Mouse (Mus musculus): Measurements from ENCODE around the gene Ccdc88c. TPM values are rescaled to one million over a fixed set of nuclear protein-coding genes. Genes with fewer than 3 reads are reported as not detected.

The Ccdc88c gene
- polyA plus RNA-seq, 1 experiment: 18.0 TPM

DNA sequence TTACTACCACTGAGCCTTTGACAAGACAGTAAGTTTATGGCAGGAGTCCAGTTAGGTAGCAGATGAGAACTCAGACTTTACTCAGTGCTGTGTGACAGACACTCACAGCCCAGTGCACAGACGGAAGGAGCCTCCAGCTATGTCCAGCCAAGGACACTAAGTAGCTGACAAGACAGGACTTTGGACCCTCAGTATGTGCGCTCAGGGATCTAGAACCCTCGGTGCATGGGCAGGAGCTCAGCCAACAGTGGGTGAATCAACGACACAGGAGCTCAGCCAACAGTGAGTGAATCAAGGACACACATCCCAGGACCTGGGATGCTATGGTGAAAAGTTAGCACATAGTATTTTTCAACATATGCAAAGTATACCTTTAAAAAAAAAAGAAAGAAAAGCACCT is 92.1 kb downstream of the Ccdc88c start:
- TF ChIP-seq CEBPB (IDR thresholded peaks at IDR 0.05; ENCODE audit: insufficient read depth, poor library complexity, severe bottlenecking): no peak
- no peak for TF ChIP-seq TCF3 (IDR thresholded peaks at IDR 0.05; ENCODE audit: insufficient read length, low read depth)
- no peak for TF ChIP-seq POLR2AphosphoS2 (IDR thresholded peaks at IDR 0.05; ENCODE audit: insufficient read length, low read depth)
- TF ChIP-seq USF1 (IDR thresholded peaks at IDR 0.05; ENCODE audit: low read depth): no peak
- TF ChIP-seq POLR2A (IDR thresholded peaks at IDR 0.05; ENCODE audit: insufficient read length, low read depth): no peak
- TF ChIP-seq MAX (IDR thresholded peaks at IDR 0.05; ENCODE audit: low read depth): no peak
- no peak for TF ChIP-seq SRF (IDR thresholded peaks at IDR 0.05; ENCODE audit: control insufficient read depth, insufficient read length, low read depth)
- no peak for TF ChIP-seq REST (IDR thresholded peaks at IDR 0.05; ENCODE audit: insufficient read depth, insufficient read length)
- no peak for TF ChIP-seq MYOD1 (IDR thresholded peaks at IDR 0.05; ENCODE audit: control insufficient read depth in 1 of 3, insufficient read length in 2 of 3, low read depth in 2 of 3)
- no peak for TF ChIP-seq E2F4 (IDR thresholded peaks at IDR 0.05; ENCODE audit: insufficient read depth)
- no peak for TF ChIP-seq TCF12 (IDR thresholded peaks at IDR 0.05; ENCODE audit: insufficient read depth, poor library complexity, severe bottlenecking)
- no peak for TF ChIP-seq MYOG (IDR thresholded peaks at IDR 0.05; ENCODE audit: control insufficient read depth in 1 of 3, insufficient read depth in 1 of 3, insufficient read length in 2 of 3, low read depth in 2 of 3)
- Histone ChIP-seq H3K4me2 (ENCODE audit: low read depth) (no peak overlapping the region), H3K79me2 (ENCODE audit: control insufficient read depth, insufficient read depth) (no peaks in the 10 kb centered on the region), H3K4me3 (no peak overlapping the region), H3ac (ENCODE audit: control insufficient read depth, insufficient read length) (no peak overlapping the region), H3K27me3 (ENCODE audit: control insufficient read depth, insufficient read depth, insufficient read length) (no peaks in the 10 kb centered on the region), H3K36me3 (ENCODE audit: control insufficient read depth, insufficient read depth) (peaks cover 25% of the 10 kb centered on the region)

DNA sequence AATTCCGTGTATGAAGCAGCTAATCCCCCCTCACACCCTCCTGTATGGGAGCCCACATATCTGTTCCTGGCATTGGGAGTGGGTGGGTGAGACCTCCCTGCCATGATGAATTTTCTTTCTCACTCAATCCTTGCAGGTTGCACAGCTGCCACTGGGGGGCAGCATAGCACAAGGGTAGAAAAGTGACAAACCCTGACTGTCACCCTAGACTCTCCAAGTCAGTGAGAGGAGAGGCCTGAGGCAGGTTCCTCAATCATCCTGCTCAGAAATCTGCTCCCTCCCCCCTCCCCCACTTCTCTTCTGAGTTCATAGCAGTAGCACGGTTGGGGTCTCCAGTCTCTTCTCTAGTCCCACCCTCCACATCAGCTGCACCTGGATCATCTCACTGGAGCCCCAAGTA is 92.7 kb downstream of the Ccdc88c start:
- H3K79me2 ChIP-seq (ENCODE audit: control insufficient read depth, insufficient read depth): no peaks in the 10 kb centered on the region
- H3K27me3 ChIP-seq (ENCODE audit: control insufficient read depth, insufficient read depth, insufficient read length): no peaks in the 10 kb centered on the region
- H3K4me3 ChIP-seq: no peak overlapping the region
- H3K4me2 ChIP-seq (ENCODE audit: low read depth): no peak overlapping the region
- TF ChIP-seq SRF (IDR thresholded peaks at IDR 0.05; ENCODE audit: control insufficient read depth, insufficient read length, low read depth) (no peak), MAX (IDR thresholded peaks at IDR 0.05; ENCODE audit: low read depth) (no peak), CEBPB (IDR thresholded peaks at IDR 0.05; ENCODE audit: insufficient read depth, poor library complexity, severe bottlenecking) (no peak), REST (IDR thresholded peaks at IDR 0.05; ENCODE audit: insufficient read depth, insufficient read length) (no peak), TCF12 (IDR thresholded peaks at IDR 0.05; ENCODE audit: insufficient read depth, poor library complexity, severe bottlenecking) (no peak), TCF3 (IDR thresholded peaks at IDR 0.05; ENCODE audit: insufficient read length, low read depth) (no peak), USF1 (IDR thresholded peaks at IDR 0.05; ENCODE audit: low read depth) (no peak), MYOG (IDR thresholded peaks at IDR 0.05; ENCODE audit: control insufficient read depth in 1 of 3, insufficient read depth in 1 of 3, insufficient read length in 2 of 3, low read depth in 2 of 3) (no peak), E2F4 (IDR thresholded peaks at IDR 0.05; ENCODE audit: insufficient read depth) (no peak), POLR2A (IDR thresholded peaks at IDR 0.05; ENCODE audit: insufficient read length, low read depth) (no peak), POLR2AphosphoS2 (IDR thresholded peaks at IDR 0.05; ENCODE audit: insufficient read length, low read depth) (no peak), MYOD1 (IDR thresholded peaks at IDR 0.05; ENCODE audit: control insufficient read depth in 1 of 3, insufficient read length in 2 of 3, low read depth in 2 of 3) (no peak)
- peaks cover 25% of the 10 kb centered on the region for H3K36me3 ChIP-seq (ENCODE audit: control insufficient read depth, insufficient read depth)
- H3ac ChIP-seq (ENCODE audit: control insufficient read depth, insufficient read length): no peak overlapping the region

GRCm38 (mm10) chr12:100934796-100935195 is 94.1 kb downstream of the Ccdc88c start:
- no peak for TF ChIP-seq MYOG (IDR thresholded peaks at IDR 0.05; ENCODE audit: control insufficient read depth in 1 of 3, insufficient read depth in 1 of 3, insufficient read length in 2 of 3, low read depth in 2 of 3)
- no peak for TF ChIP-seq REST (IDR thresholded peaks at IDR 0.05; ENCODE audit: insufficient read depth, insufficient read length)
- TF ChIP-seq USF1 (IDR thresholded peaks at IDR 0.05; ENCODE audit: low read depth): no peak
- no peak for TF ChIP-seq SRF (IDR thresholded peaks at IDR 0.05; ENCODE audit: control insufficient read depth, insufficient read length, low read depth)
- no peak for TF ChIP-seq CEBPB (IDR thresholded peaks at IDR 0.05; ENCODE audit: insufficient read depth, poor library complexity, severe bottlenecking)
- no peak for TF ChIP-seq MYOD1 (IDR thresholded peaks at IDR 0.05; ENCODE audit: control insufficient read depth in 1 of 3, insufficient read length in 2 of 3, low read depth in 2 of 3)
- no peak for TF ChIP-seq MAX (IDR thresholded peaks at IDR 0.05; ENCODE audit: low read depth)
- TF ChIP-seq TCF3 (IDR thresholded peaks at IDR 0.05; ENCODE audit: insufficient read length, low read depth): no peak
- no peak for TF ChIP-seq TCF12 (IDR thresholded peaks at IDR 0.05; ENCODE audit: insufficient read depth, poor library complexity, severe bottlenecking)
- no peak for TF ChIP-seq POLR2A (IDR thresholded peaks at IDR 0.05; ENCODE audit: insufficient read length, low read depth)
- TF ChIP-seq E2F4 (IDR thresholded peaks at IDR 0.05; ENCODE audit: insufficient read depth): no peak
- TF ChIP-seq POLR2AphosphoS2 (IDR thresholded peaks at IDR 0.05; ENCODE audit: insufficient read length, low read depth): no peak
- no peak overlapping the region for H3K4me2 ChIP-seq (ENCODE audit: low read depth)
- H3K4me3 ChIP-seq: no peak overlapping the region
- H3K79me2 ChIP-seq (ENCODE audit: control insufficient read depth, insufficient read depth): no peaks in the 10 kb centered on the region
- H3ac ChIP-seq (ENCODE audit: control insufficient read depth, insufficient read length): no peak overlapping the region
- no peaks in the 10 kb centered on the region for H3K27me3 ChIP-seq (ENCODE audit: control insufficient read depth, insufficient read depth, insufficient read length)
- peaks cover 17% of the 10 kb centered on the region for H3K36me3 ChIP-seq (ENCODE audit: control insufficient read depth, insufficient read depth)

DNA sequence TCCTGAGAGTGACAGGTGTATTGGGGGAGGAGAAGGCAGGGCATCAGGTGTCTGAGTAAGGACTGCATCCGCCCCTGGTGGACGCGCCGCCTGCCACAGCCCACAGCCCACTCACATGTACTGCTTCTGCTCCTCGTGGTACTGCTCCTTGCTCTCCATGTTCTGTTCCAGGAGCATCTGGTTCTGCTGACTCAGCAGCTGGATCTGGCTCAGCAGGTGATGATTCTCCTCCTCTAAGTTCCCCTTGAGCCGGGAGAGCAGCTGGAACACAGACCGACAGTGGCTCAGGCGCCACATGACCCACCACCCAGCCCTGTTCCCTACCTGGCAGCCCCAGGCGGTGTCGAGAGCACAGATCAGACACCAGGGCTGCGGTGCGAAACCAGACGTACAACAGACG is 97.2 kb downstream of the Ccdc88c start:
- no peak for TF ChIP-seq CEBPB (IDR thresholded peaks at IDR 0.05; ENCODE audit: insufficient read depth, poor library complexity, severe bottlenecking)
- TF ChIP-seq USF1 (IDR thresholded peaks at IDR 0.05; ENCODE audit: low read depth): no peak
- no peak for TF ChIP-seq POLR2A (IDR thresholded peaks at IDR 0.05; ENCODE audit: insufficient read length, low read depth)
- no peak for TF ChIP-seq POLR2AphosphoS2 (IDR thresholded peaks at IDR 0.05; ENCODE audit: insufficient read length, low read depth)
- TF ChIP-seq SRF (IDR thresholded peaks at IDR 0.05; ENCODE audit: control insufficient read depth, insufficient read length, low read depth): no peak
- TF ChIP-seq MYOG (IDR thresholded peaks at IDR 0.05; ENCODE audit: control insufficient read depth in 1 of 3, insufficient read depth in 1 of 3, insufficient read length in 2 of 3, low read depth in 2 of 3): no peak
- no peak for TF ChIP-seq E2F4 (IDR thresholded peaks at IDR 0.05; ENCODE audit: insufficient read depth)
- TF ChIP-seq REST (IDR thresholded peaks at IDR 0.05; ENCODE audit: insufficient read depth, insufficient read length): no peak
- TF ChIP-seq MAX (IDR thresholded peaks at IDR 0.05; ENCODE audit: low read depth): no peak
- no peak for TF ChIP-seq MYOD1 (IDR thresholded peaks at IDR 0.05; ENCODE audit: control insufficient read depth in 1 of 3, insufficient read length in 2 of 3, low read depth in 2 of 3)
- no peak for TF ChIP-seq TCF12 (IDR thresholded peaks at IDR 0.05; ENCODE audit: insufficient read depth, poor library complexity, severe bottlenecking)
- TF ChIP-seq TCF3 (IDR thresholded peaks at IDR 0.05; ENCODE audit: insufficient read length, low read depth): no peak
- Histone ChIP-seq H3K4me2 (ENCODE audit: low read depth) (no peak overlapping the region), H3K79me2 (ENCODE audit: control insufficient read depth, insufficient read depth) (no peaks in the 10 kb centered on the region), H3ac (ENCODE audit: control insufficient read depth, insufficient read length) (no peak overlapping the region), H3K36me3 (ENCODE audit: control insufficient read depth, insufficient read depth) (peaks cover 14% of the 10 kb centered on the region), H3K27me3 (ENCODE audit: control insufficient read depth, insufficient read depth, insufficient read length) (no peaks in the 10 kb centered on the region), H3K4me3 (no peak overlapping the region)
